Mouse (Mus musculus) hindbrain, embryonic 16.5 days (tissue): Measurements from ENCODE around the gene Wiz. TPM values are rescaled to one million over a fixed set of nuclear protein-coding genes. Genes with fewer than 3 reads are reported as not detected.

Source experiments
- ATAC-seq: fragments of 200-750 bp; cut with Nextera tagmentation; 2 replicates; pipeline ENCODE4 v1.8.0; 2017; ENCODE audit warnings: moderate TSS enrichment, moderate library complexity
- H3K27ac ChIP-seq: fragments of 300-500 bp; sonication (generic); 2 replicates; pipeline ENCODE4 v1.5.1; 2014; ENCODE audit warnings: low read depth, mild to moderate bottlenecking, control low read depth, low read length, moderate library complexity
- H3K27me3 ChIP-seq: fragments of 300-500 bp; sonication (generic); replicated peaks from 2 replicates; pipeline ENCODE4 v1.6.1; 2014; ENCODE audit warnings: low read length; ENCODE audit not compliant: control insufficient read depth, insufficient read depth
- H3K36me3 ChIP-seq: fragments of 300-500 bp; sonication (generic); 2 replicates; pipeline ENCODE4 v1.6.1; 2014; ENCODE audit warnings: mild to moderate bottlenecking, low read length, moderate library complexity, mixed read lengths; ENCODE audit not compliant: control insufficient read depth, insufficient read depth
- H3K4me1 ChIP-seq: fragments of 300-500 bp; sonication (generic); 2 replicates; pipeline ENCODE4 v1.6.1; 2014; ENCODE audit warnings: low read depth, low read length; ENCODE audit not compliant: control insufficient read depth, insufficient read depth
- H3K4me2 ChIP-seq: fragments of 300-500 bp; sonication (generic); 2 replicates; pipeline ENCODE4 v1.6.1; 2014; ENCODE audit warnings: mild to moderate bottlenecking, low read length, control low read depth, moderate library complexity
- H3K4me3 ChIP-seq: fragments of 300-500 bp; sonication (generic); 2 replicates; pipeline ENCODE4 v1.5.1; 2014; ENCODE audit warnings: mild to moderate bottlenecking, low read length, control low read depth, moderate library complexity
- H3K9ac ChIP-seq: fragments of 300-500 bp; sonication (generic); 2 replicates; pipeline ENCODE4 v1.6.1; 2014; ENCODE audit warnings: low read depth, mild to moderate bottlenecking, control low read depth, low read length, moderate library complexity
- H3K9me3 ChIP-seq: fragments of 300-500 bp; sonication (generic); 2 replicates; pipeline ENCODE4 v1.6.1; 2014; ENCODE audit warnings: mild to moderate bottlenecking, low read length, moderate library complexity; ENCODE audit not compliant: control insufficient read depth
- WGBS: fragments of 180-500 bp; shearing (Covaris S2); extraction: QIAGEN DNeasy Blood & Tissue Kit; methylation state at CpG from one replicate; pipeline ENCODE4 v1.1.7; 2014; 5-methylcytosine and 5-hydroxymethylcytosine counted together
- polyA plus RNA-seq: library from polyadenylated mRNA; unstranded; fragments of >200 nt; fragmentation: Nextera tagmentation; extraction: Ambion mirVana; gene quantifications from 2 replicates; pipeline ENCODE4 v1.2.1, GENCODE M21; 2015

Wiz gene
- polyA plus RNA-seq, 1 experiment from 2014 or later = 28.5 TPM

DNA sequence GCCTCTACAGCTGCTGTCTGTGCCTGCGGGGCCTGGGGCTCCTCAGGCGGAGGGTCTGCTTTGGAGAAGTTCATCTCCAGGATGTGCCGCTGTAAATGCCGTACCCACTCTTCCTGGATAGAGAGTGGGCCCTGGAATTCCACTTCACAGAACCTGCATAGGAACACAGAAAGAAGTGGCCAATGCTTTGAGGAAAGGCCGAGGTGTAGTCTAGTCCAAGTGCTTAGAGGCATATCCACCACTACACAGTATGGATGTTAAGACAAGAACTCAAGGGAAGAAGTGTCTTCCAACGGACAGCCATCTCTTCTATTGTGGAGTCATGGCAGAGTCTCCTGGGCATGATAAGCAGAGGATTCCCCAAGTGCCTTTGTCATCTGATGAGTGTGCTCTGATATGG lies 34.2 kb downstream of the Wiz start:
- Histone ChIP-seq H3K27me3 (no peaks in the 10 kb centered on the region), H3K4me1 (peaks cover 10% of the 10 kb centered on the region), H3K4me2 (no peak overlapping the region), H3K36me3 (peaks cover 55% of the 10 kb centered on the region), H3K4me3 (no peak overlapping the region), H3K9ac (no peak overlapping the region), H3K9me3 (no peaks in the 10 kb centered on the region), H3K27ac (no peak overlapping the region)
- no peak for ATAC-seq
- WGBS = 90% methylated on average over 6 of the region's 6 CpGs

- Histone ChIP-seq H3K27ac (peak overlapping the region; percentile 71), H3K4me3 (no peak overlapping the region), H3K9me3 (no peaks in the 10 kb centered on the region), H3K4me2 (no peak overlapping the region), H3K36me3 (peaks cover 48% of the 10 kb centered on the region), H3K4me1 (peaks cover 15% of the 10 kb centered on the region), H3K9ac (peak overlapping the region; percentile 27; the same call in 1 of the 2 replicates), H3K27me3 (no peaks in the 10 kb centered on the region)
- 40% methylated on average over 5 of the region's 5 CpGs for WGBS
- ATAC-seq = no peak
Observed at GRCm38 (mm10) chr17:32354211-32354610, 35.0 kb downstream of the Wiz start.

DNA sequence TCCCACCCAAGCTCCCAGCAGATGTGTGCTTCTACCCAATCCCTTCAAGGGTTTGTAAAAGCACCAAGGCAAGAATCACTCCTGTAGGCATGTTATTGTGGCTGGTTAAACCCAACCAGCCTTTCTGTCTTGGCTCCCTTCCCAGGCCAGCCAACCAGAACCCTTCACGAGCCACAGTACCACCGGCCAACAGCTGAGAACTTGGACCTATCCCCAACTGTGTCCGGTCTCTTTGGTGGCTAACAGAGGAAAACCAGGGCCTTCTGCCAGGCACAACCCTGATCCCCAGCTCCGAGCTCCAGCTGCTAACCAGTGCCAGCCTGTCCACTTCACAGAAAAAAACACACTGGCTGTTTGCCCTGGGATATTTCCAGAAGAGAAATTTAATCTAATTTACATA lies 35.5 kb downstream of the Wiz start:
- Histone ChIP-seq H3K9me3 (no peaks in the 10 kb centered on the region), H3K27ac (peak overlapping the region; percentile 23; the same call in 1 of the 2 replicates), H3K9ac (no peak overlapping the region), H3K4me1 (peaks cover 21% of the 10 kb centered on the region), H3K36me3 (peaks cover 42% of the 10 kb centered on the region), H3K4me3 (no peak overlapping the region), H3K27me3 (no peaks in the 10 kb centered on the region), H3K4me2 (no peak overlapping the region)
- WGBS = 45% methylated on average over 4 of the region's 4 CpGs
- peak; percentile 43 for ATAC-seq

DNA sequence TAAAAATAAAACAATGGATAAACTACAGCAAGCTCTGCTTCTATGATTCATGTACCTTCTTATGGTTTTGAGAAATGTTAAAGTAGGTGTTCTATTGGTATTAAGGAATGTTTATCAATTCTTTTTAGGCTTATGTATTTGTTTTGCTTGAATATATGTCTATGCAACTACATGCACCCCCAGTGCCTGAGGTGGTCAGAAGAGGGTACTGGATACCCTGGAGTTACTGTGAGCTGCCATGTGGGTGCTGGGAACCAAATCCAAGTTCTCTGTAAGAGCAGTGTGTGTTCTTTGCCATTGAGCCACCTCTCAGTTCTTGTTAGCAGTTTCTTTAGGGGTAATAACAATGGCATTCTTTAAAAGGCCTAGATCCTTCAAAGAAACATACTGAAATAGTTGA lies 37.5 kb downstream of the Wiz start:
- no peaks in the 10 kb centered on the region for H3K9me3 ChIP-seq
- H3K27ac ChIP-seq = no peak overlapping the region
- H3K4me3 ChIP-seq = no peak overlapping the region
- H3K9ac ChIP-seq = no peak overlapping the region
- peaks cover 24% of the 10 kb centered on the region for H3K36me3 ChIP-seq
- peaks cover 28% of the 10 kb centered on the region for H3K4me1 ChIP-seq
- H3K27me3 ChIP-seq = no peaks in the 10 kb centered on the region
- no peak overlapping the region for H3K4me2 ChIP-seq
- no peak for ATAC-seq

GRCm38 (mm10) chr17:32351269-32351668 lies 38.0 kb downstream of the Wiz start:
- WGBS = 68% methylated on average over 3 of the region's 3 CpGs
- no peaks in the 10 kb centered on the region for H3K9me3 ChIP-seq
- peaks cover 19% of the 10 kb centered on the region for H3K36me3 ChIP-seq
- no peak for ATAC-seq
- no peak overlapping the region for H3K9ac ChIP-seq
- H3K4me2 ChIP-seq = peak overlapping the region; percentile 61
- H3K27me3 ChIP-seq = no peaks in the 10 kb centered on the region
- H3K27ac ChIP-seq = no peak overlapping the region
- H3K4me3 ChIP-seq = no peak overlapping the region
- peaks cover 28% of the 10 kb centered on the region for H3K4me1 ChIP-seq

DNA sequence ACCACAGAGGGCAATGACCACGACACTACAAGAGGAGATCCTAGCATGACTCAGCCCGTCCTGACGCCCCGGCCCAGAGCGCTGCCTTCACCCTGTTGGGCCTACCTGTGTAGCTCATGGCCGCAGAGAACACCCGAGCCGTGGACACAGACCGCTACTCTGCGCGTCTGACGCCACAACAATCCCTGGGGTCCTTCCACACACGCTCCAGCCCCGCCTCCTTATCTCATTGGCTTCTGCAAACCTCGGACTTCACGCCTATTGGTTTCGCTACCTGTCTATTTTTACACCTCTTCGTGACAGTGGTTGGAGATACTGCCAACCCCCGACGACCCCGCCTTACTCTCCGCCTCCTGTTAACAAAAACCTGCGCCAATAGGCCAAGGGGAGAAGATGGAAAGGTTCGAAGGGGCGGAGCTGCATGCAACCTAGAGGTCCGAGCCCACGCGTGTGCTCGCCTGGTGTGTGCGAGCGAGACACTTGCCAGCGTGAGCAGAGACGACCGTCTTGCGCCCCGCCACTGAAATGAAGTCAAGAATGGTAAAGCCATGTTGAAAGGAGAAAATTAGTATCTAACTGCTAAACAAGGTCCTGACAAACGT lies 38.8 kb downstream of the Wiz start, which contains the start of gene Akap8l:
TSS of gene Akap8l (minus strand) at position 226 of the 602 bp plus-strand sequence.
- H3K27ac ChIP-seq = peak within 1 kb of the TSS; percentile 88
- WGBS = under 1% methylated on average over 37 of the region's 37 CpGs
- H3K4me2 ChIP-seq = peak within 1 kb of the TSS; percentile 89
- peak within 1 kb of the TSS; percentile 81 for H3K9ac ChIP-seq
- H3K4me1 ChIP-seq = peaks cover 28% of the 10 kb centered on the region
- H3K36me3 ChIP-seq = peaks cover 13% of the 10 kb centered on the region
- no peaks in the 10 kb centered on the region for H3K9me3 ChIP-seq
- no peaks in the 10 kb centered on the region for H3K27me3 ChIP-seq
- peak; percentile 98 for ATAC-seq
- H3K4me3 ChIP-seq = peak within 1 kb of the TSS; percentile 92

DNA sequence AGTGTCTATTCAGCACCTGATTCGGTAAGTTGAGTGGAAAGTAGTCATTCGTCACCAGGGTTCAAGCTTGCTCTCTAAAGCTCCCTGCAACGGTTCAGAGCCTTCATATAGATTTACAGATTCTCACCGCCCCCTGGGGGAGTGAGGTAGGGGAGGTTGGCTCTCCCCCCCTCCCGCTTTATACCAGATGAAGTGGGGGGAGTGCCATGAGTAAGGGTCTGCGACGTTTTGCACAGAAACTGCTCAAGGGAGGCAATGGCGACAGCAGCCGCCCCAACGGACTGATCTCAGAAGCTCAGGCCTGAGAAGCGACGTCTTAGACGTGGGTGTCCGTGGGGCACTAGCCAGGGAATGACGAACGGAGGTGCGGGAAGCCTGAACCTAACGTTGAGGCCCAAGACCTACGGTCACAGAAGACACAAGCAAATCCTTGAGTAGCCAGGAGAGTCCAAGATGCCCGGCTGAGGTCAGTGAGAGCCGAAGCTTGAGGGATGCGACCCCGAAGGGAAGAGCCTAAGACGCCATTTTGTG lies 39.3 kb downstream of the Wiz start:
- WGBS = under 1% methylated on average over 24 of the region's 24 CpGs

GRCm38 (mm10) chr17:32349037-32349732 lies 40.1 kb downstream of the Wiz start:
- Histone ChIP-seq H3K27me3 (no peaks in the 10 kb centered on the region), H3K27ac (peak overlapping the region; percentile 88), H3K36me3 (0 out of 2 replicates have a peak, but pooled peaks cover under 1% of the 10 kb centered on the region), H3K9ac (peak overlapping the region; percentile 81), H3K9me3 (no peaks in the 10 kb centered on the region), H3K4me3 (peak overlapping the region; percentile 92), H3K4me2 (peak overlapping the region; percentile 89), H3K4me1 (peaks cover 20% of the 10 kb centered on the region)
- WGBS = 12% methylated on average over 4 of the region's 4 CpGs
- ATAC-seq = no peak

More for the DNA sequence above, 39.3 kb downstream of the Wiz start:
- ATAC-seq = no peak
- Histone ChIP-seq H3K4me3 (peak overlapping the region; percentile 92), H3K9ac (peak overlapping the region; percentile 81), H3K36me3 (peaks cover 7% of the 10 kb centered on the region), H3K9me3 (no peaks in the 10 kb centered on the region), H3K4me2 (peak overlapping the region; percentile 89), H3K4me1 (peaks cover 27% of the 10 kb centered on the region), H3K27ac (peak overlapping the region; percentile 88), H3K27me3 (no peaks in the 10 kb centered on the region)

DNA sequence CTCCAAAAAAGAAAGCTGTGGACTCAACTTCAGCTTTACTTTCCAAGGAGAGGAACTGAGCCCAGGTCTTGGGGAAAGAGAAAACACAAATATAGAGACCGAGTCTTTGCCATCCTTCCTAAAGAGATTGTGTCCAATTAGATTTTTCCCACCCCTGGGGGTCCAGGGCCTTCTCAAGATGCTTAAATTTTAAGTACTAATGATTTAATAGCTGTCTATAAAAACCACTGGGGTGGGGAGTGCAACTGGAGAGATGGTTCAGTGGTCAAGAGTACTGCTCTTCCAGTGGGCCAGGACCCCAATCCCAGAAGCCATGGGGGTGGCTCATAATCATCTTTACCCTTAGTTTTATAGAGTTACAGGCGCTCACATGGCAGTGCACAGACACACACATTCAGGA lies 40.8 kb downstream of the Wiz start:
- Histone ChIP-seq H3K9me3 (no peaks in the 10 kb centered on the region), H3K27ac (no peak overlapping the region), H3K9ac (no peak overlapping the region), H3K4me3 (no peak overlapping the region), H3K4me2 (peak overlapping the region; percentile 89), H3K4me1 (peaks cover 18% of the 10 kb centered on the region), H3K27me3 (no peaks in the 10 kb centered on the region), H3K36me3 (no peaks in the 10 kb centered on the region)
- 94% methylated on average over 2 of the region's 2 CpGs for WGBS
- ATAC-seq = no peak
